Mouse (Mus musculus) v-Abl transformed pro-B cells (cell line): ENCODE results near the gene Slco1a1.
"Not testable (repeated sequence)": the region's sequence is repeated elsewhere in the genome, so short reads cannot be mapped to it uniquely, and the experiment has no call there.

ENCODE experiments used
- in situ Hi-C, 2 experiments: fragments of 400-800 bp; cut with MboI; formaldehyde crosslinking; loops; one replicate each; pipeline ENCODE4 v1.15.1; 2025; ENCODE audit not compliant: unreplicated experiment in 2 of 2

The Slco1a1 gene

DNA sequence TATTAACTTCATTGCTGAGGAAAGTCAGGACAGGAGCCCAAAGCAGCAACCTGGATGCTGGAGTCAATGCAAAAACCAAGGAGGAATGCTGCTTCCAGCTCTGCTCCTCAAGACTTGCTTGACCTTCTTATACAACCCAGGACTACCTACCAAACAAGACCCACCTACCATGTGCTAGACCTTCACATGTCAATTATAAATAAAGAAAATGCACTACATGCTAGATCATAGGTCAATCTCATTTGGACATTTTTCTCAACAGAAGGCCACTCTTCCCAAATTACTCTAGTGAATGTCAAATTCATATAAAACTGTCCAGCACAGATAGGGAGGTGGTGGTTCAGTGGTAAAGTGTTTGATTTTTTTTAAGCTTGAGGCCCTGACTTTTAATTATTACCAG is at the start of gene Slco1a1:
Gene Slco1a1, minus strand, starts transcription at position 101 of the 400 bp plus-strand sequence.
- in situ Hi-C loops, result no loop called here

DNA sequence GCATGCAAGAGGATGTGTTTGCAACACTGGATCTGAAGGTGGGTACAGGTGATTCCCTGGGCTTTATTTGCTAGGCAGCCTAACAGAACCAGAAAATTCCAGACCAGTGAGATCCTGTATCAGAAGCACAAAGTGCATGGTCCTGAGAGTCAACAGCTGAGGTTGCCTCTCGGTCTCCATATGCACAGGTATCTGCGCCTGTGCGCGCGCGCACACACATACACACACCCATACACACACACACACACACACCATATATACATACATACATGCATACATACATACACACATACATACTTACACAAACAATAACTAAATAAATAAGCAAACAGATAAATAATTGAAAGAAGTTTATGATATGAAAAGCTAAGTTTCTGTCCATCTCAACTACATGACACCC is 40.0 kb upstream of the Slco1a1 start:
- in situ Hi-C loops, result no loop called here

DNA sequence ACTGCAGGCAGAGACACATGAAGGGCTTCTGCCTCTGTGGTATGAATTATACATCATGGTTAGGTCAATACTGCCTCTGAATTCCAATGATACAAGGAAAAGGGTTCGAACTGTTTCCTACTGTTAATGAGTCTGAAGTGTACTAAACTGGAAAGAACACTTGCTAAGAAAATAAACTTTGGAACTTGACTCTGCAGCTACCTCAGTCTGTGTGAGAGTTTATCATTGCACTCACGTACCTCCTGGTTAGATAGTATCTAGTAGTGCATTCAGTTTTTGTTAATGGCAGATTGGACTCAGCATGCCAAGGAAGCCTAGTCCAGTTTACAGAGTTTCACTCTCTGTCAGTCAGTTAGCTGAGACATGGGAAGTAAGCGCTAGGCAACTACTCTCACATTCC is 37.9 kb upstream of the Slco1a1 start:
- in situ Hi-C loops, result no loop called here

DNA sequence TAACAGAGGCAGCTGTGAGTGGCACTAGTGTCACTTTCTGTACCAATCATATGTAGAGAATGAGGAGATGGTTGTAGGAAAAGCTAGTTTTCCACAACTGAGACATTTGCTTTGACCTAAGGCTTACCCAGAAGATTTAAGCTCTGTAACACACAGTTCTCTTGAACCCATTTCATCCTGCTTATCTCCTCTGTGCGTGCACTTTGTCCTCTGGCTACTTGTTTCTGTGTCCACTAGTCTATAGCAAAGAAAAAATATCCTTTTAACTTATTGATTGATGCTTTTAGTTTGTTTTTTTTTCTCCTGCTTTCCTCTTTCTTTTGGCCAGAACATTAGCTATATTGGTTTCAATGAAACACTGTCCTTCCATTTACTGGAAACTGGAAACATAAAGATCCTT is 15.7 kb upstream of the Slco1a1 start:
- in situ Hi-C loops, result no loop called here

GRCm38 (mm10) chr6:141961861-141962260 is 15.1 kb upstream of the Slco1a1 start:
- in situ Hi-C loops, result no loop called here

DNA sequence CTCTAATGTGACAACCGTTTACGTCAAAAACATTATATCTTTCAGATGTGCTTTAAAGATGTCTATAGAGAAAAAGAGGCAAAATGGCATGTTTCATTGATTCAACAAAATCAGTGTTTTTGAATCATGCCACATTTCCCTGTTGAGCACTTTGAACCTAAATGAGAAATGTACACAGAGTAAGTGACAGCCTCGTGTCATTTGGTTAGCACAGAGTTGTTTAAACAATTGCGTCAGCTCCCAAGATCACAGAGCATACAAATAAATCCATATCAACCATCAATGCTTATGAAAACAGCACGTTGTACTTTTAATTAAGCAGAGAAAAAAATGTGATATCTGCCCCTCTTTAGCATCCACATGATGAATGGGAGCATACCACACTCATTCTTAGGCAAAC is 13.7 kb upstream of the Slco1a1 start:
- in situ Hi-C loops, result no loop called here

DNA sequence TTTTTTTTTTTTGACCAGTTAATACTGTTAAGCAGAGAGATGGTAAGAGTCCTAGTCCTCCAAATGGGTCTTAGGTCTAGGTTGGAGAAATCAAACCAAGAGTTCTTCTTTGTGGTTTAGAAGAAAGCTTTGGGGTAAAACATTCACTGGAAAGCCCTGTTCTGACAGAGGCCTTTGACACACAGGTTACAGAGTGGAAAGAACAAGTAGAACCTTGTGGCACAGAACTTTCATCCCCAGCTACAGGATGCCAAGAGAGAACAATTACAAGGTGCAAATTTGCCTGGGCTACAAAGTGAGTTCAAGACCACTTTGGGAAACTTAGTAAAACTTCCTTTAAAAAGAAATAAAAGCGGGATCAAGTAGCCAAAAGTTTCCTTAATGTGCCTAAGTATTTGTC is 6.3 kb downstream of the Slco1a1 start:
- in situ Hi-C loops, result no loop called here

DNA sequence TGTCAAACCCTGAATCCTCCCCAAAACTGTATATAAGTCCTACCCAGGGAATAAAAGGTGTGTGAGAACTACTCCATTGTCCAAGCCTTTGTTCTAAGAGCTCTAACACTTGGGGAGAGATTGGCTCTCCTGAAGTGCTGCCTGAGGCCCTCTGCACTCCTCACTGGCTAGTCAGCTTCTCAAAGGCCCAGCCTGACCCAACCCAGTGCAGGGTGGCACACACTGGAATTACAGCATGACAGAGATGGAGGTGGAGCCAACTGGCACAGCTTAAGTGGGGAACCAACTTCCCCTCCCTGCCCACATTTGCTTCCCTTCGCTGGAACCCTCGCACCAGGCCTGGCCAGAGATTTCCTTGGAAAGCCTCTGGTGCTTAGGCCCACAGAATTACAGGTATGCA is 48.6 kb downstream of the Slco1a1 start:
- in situ Hi-C loops, result no loop called here

- in situ Hi-C loops, result no loop called here
Measured at GRCm38 (mm10) chr6:141889723-141890122, 57.0 kb downstream of the Slco1a1 start.

- in situ Hi-C loops, result no loop called here
Measured at GRCm38 (mm10) chr6:141888248-141888647, 58.5 kb downstream of the Slco1a1 start.

DNA sequence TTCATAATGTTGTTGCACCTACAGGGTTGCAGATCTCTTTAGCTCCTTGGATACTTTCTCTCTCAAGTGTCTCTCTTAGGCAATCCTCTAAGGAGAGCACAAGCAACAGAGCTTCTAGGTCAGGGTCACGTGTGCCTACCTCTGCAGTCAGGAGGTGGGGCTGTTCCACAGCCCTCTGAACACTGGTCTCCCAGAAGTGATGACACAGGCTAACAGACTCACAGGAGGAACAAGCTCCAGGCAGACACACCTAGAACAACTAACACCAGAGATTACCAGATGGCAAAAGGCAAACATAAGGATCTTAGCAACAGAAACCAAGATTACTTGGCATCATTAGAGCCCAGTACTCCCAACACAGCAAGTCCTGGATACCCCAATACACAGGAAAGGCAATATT is 64.2 kb downstream of the Slco1a1 start:
- in situ Hi-C loops, result no loop called here

GRCm38 (mm10) chr6:141875742-141876141 is 71.0 kb downstream of the Slco1a1 start:
- in situ Hi-C loops, result not testable (repeated sequence)

DNA sequence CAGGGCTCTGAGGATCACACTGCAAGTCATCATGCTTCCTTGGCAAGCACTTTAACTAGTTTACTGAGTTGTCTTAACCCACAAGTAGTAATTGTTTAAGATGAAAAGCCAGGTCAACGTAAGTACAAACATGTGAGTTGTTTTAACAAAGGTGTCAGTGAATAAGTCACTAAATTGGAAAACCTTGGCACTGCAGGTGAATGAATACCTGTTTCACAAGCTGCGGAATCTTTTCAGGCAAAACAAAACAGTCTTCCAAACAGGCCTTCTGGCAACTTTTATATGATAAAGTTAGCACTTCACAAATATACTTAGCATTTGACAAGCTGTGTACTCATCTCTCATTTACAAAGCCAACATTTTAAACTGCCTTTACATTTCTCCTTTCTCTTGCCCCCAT is 75.1 kb downstream of the Slco1a1 start:
- in situ Hi-C loops, result no loop called here

DNA sequence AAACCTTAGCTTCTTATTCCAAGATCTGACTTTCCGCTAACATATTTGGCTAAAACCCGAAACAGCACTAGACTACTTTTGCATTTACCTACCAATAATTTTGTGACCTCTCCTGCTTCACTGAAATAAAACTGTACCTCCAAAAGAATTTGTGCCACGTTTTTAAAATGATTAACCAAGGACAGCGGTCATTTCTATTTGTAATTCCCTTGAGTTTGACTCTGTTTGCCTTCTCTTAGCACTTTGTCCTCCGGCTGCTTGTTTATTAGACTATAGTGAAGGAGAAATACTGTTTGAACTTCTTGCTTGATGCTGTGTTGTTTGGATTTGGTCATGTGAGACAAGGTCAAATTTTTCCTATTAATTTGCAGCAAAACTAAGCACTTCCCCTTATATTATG is 78.0 kb downstream of the Slco1a1 start:
- in situ Hi-C loops, result no loop called here

GRCm38 (mm10) chr6:141866026-141866425 is 80.7 kb downstream of the Slco1a1 start:
- in situ Hi-C loops, result no loop called here

DNA sequence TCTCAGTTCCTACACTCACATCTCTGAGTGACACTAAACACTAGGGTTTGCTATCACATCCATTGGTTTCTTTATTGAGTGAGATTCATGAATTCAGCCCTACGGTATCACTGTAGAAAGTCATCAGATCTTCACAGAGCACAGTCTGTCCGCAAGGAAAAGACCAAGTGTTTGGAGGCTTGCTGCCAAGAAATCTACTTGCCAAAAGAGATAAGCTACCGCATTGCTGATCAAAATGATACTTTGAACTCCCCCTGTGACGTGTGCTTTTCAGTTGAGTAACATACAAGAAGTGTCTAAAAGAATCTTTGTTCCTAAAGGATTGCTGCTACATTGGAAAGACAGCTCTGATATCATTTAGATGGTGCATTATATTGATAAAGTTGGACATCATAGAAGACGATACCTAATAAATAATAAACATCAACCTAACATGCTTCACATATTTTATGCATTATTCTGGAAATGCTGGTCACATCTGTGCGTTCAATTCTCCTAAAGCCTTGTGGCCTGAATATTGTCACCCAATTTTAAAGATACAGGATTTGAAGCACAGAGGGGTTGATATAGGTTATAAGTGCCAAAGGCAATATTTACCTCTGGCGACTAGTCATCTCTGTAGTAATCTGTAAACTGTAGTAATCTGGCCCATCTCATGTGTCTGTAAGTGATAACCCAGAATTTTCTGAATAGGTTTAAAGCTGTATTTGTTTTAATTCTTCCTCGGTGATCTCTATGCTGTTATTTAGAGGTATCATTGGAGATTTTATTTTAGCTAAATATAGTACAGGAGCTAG is 88.8 kb downstream of the Slco1a1 start:
- in situ Hi-C loops, result no loop called here
